Mouse (Mus musculus) forebrain, postnatal 0 days (tissue): ENCODE data around the gene 4921507P07Rik. TPM values are rescaled to one million over a fixed set of nuclear protein-coding genes. Genes with fewer than 3 reads are reported as not detected.
A peak's percentile ranks its signal among the peaks of the same experiment; 100 is the strongest.

ENCODE experiments used
- ATAC-seq: fragments of 200-750 bp; cut with Nextera tagmentation; 2 replicates; pipeline ENCODE4 v1.8.0; 2017; ENCODE audit warnings: mild to moderate bottlenecking, moderate library complexity
- DNase-seq: peaks from one replicate; pipeline ENCODE4 v3.0.0-alpha.2; 2015
- H3K27ac ChIP-seq: fragments of 300-500 bp; sonication (generic); 2 replicates; pipeline ENCODE4 v1.5.1; 2014; ENCODE audit warnings: low read depth, mild to moderate bottlenecking, antibody characterized with exemption, low read length, moderate library complexity, mixed read lengths
- H3K27me3 ChIP-seq: fragments of 300-500 bp; sonication (generic); 2 replicates; pipeline ENCODE4 v1.6.1; 2014; ENCODE audit warnings: mild to moderate bottlenecking, low read length, mixed read lengths; ENCODE audit not compliant: insufficient read depth
- H3K36me3 ChIP-seq: fragments of 300-500 bp; sonication (generic); 2 replicates; pipeline ENCODE4 v1.6.1; 2014; ENCODE audit warnings: mild to moderate bottlenecking, moderate library complexity; ENCODE audit not compliant: insufficient read depth
- H3K4me1 ChIP-seq: fragments of 300-500 bp; sonication (generic); 2 replicates; pipeline ENCODE4 v1.6.1; 2014; ENCODE audit warnings: antibody characterized with exemption; ENCODE audit not compliant: insufficient read depth
- H3K4me2 ChIP-seq: fragments of 300-500 bp; sonication (generic); 2 replicates; pipeline ENCODE4 v1.6.1; 2014; ENCODE audit warnings: low read depth, mild to moderate bottlenecking, moderate library complexity
- H3K4me3 ChIP-seq: fragments of 300-500 bp; sonication (generic); 2 replicates; pipeline ENCODE4 v1.5.1; 2014; ENCODE audit warnings: low read depth, low read length, mixed read lengths
- H3K9ac ChIP-seq: fragments of 300-500 bp; sonication (generic); 2 replicates; pipeline ENCODE4 v1.6.1; 2014; ENCODE audit warnings: mild to moderate bottlenecking
- H3K9me3 ChIP-seq: fragments of 300-500 bp; sonication (generic); 2 replicates; pipeline ENCODE4 v1.6.1; 2016; ENCODE audit warnings: low read length
- CTCF ChIP-seq: sonication (generic); IDR thresholded peaks from 2 replicates; pipeline ENCODE4 v1.5.1; 2016; ENCODE audit warnings: antibody characterized with exemption, control low read depth, low read depth
- WGBS: fragments of 180-500 bp; shearing (Covaris S2); extraction: QIAGEN DNeasy Blood & Tissue Kit; methylation state at CpG from one replicate; pipeline ENCODE4 v1.1.7; 2014; 5-methylcytosine and 5-hydroxymethylcytosine counted together
- polyA plus RNA-seq: library from polyadenylated mRNA; unstranded; fragments of >200 nt; fragmentation: Nextera tagmentation; extraction: Ambion mirVana; gene quantifications from 2 replicates; pipeline ENCODE4 v1.2.1, GENCODE M21; 2015
- total RNA-seq: library from RNA; depleted of rRNA; stranded (reverse); fragments of >200 nt; gene quantifications from 2 replicates; pipeline ENCODE4 v1.2.3, GENCODE M21; 2014

4921507P07Rik gene
- total and polyA plus RNA-seq, 2 experiments from 2014 or later: 2.3 to 3.6 TPM

DNA sequence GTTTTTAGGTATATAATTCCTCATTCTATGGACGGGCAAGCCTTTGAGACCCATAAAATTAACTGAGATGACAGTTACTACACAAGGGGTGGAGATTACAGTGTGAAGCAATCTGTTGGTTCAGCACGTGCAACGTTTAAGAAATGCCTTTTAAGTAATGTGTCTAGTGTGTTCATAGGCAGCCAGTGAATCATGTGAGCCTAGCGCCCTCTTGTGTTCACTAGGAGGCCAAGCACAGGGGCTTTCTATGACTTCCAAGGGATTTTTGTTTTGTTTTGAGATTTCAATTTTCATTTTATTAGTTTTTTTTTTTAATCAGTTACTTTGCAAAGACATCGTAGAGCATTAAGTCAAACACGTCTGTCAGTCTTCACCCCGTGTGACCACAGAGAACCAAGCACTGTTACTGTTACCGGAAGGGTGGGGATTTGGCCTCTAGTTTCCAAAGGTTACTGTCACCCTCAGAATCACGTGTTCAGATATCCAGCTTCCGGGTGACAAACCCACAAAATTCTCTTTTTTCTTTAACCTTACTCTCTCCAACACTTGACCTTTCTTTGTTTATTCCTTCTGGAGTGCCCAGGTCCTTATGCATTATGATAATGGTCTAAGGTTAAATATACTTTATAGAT, 50.9 kb downstream of the 4921507P07Rik start:
- Histone ChIP-seq H3K9ac (no peak overlapping the region), H3K4me1 (no peaks in the 10 kb centered on the region), H3K36me3 (no peaks in the 10 kb centered on the region), H3K4me2 (no peak overlapping the region), H3K27ac (no peak overlapping the region), H3K4me3 (no peak overlapping the region), H3K9me3 (no peaks in the 10 kb centered on the region), H3K27me3 (no peaks in the 10 kb centered on the region)
- ATAC-seq (peak; percentile 93), DNase-seq (peak; percentile 81)
- TF ChIP-seq CTCF: peak; percentile 87
- WGBS: 23% methylated on average over 10 of the region's 10 CpGs

DNA sequence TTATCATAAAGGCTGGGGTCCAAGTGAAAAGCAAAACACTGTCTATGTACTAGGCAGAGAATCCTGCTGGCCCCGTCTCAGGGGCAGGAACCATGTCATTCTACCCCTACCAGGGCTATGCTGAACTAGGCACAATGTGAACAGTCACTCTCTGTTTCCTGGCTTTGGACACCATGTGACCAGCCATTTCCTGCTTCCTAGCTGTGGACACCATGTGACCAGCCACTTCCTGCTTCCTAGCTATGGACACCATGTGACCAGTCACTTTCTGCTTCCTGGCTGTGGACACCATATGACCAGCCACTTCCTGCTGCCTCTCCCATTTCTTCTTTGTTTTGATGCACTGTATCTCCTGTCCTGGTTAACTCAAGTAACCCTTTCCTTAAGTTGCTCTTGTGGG, 53.9 kb downstream of the 4921507P07Rik start:
- Histone ChIP-seq H3K27ac (no peak overlapping the region), H3K9ac (no peak overlapping the region), H3K4me1 (no peaks in the 10 kb centered on the region), H3K9me3 (no peaks in the 10 kb centered on the region), H3K4me2 (no peak overlapping the region), H3K4me3 (no peak overlapping the region), H3K36me3 (no peaks in the 10 kb centered on the region), H3K27me3 (no peaks in the 10 kb centered on the region)
- 91% methylated on average over 1 of the region's 1 CpGs for WGBS
- TF ChIP-seq CTCF: no peak
- no peak for ATAC-seq
- DNase-seq: no peak

GRCm38 (mm10) chr6:50539641-50540040, 56.8 kb downstream of the 4921507P07Rik start:
- 48% methylated on average over 1 of the region's 1 CpGs for WGBS
- no peak overlapping the region for H3K4me3 ChIP-seq
- H3K9ac ChIP-seq: no peak overlapping the region
- DNase-seq: no peak
- no peak for TF ChIP-seq CTCF
- H3K4me1 ChIP-seq: no peaks in the 10 kb centered on the region
- H3K27ac ChIP-seq: no peak overlapping the region
- no peak overlapping the region for H3K4me2 ChIP-seq
- no peak for ATAC-seq
- H3K36me3 ChIP-seq: no peaks in the 10 kb centered on the region
- no peaks in the 10 kb centered on the region for H3K27me3 ChIP-seq
- H3K9me3 ChIP-seq: no peaks in the 10 kb centered on the region

GRCm38 (mm10) chr6:50536461-50536892, 60.0 kb downstream of the 4921507P07Rik start:
- Histone ChIP-seq H3K4me3 (no peak overlapping the region), H3K4me2 (no peak overlapping the region), H3K36me3 (no peaks in the 10 kb centered on the region), H3K27ac (no peak overlapping the region), H3K4me1 (no peaks in the 10 kb centered on the region), H3K27me3 (no peaks in the 10 kb centered on the region), H3K9me3 (no peaks in the 10 kb centered on the region), H3K9ac (no peak overlapping the region)
- DNase-seq: peak; percentile 94
- WGBS: 11% methylated on average over 7 of the region's 7 CpGs
- peak; percentile 96 for ATAC-seq
- TF ChIP-seq CTCF: peak; percentile 98

DNA sequence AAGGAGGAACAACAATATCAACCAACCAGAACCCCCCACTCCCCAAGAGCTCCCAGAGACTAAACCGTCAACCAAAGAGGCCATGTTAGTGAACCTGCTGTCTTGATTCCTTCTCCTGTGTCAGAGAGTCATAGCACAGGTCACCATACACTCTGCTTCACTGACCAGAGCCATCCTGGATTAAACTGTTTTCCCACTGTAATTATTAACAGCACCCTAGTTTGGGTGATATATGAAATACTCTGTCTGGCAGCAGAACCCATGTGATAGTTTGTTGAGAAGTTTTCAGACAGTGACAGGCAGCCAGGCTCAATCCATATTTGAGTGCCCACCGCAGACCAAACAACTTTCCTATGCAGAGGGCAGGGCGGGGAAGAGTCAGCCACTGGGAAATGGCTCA, 61.1 kb downstream of the 4921507P07Rik start:
- TF ChIP-seq CTCF: no peak
- WGBS: 91% methylated on average over 3 of the region's 3 CpGs

DNA sequence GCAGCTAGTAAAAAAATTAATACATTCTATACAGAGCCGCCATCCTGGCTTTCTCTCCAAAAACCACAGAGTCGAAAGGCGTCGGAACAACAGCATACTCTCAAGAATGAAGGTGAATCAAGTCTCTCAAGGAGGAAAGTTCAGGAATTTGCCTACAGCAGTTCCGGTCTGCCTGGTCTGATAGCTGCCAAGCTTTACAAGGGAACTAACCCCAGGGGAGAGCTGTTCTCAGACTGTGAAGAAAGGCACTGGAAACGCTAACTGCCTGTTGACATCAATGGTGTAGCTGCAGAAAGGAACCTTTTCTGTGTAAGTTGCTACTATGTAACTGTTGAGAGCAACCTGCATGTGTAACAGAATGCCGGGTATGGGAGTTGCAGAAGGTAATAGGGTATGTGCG, 64.5 kb downstream of the 4921507P07Rik start:
- Histone ChIP-seq H3K27me3 (no peaks in the 10 kb centered on the region; the same call in 1 of the 2 replicates), H3K9me3 (no peaks in the 10 kb centered on the region), H3K4me2 (no peak overlapping the region), H3K36me3 (no peaks in the 10 kb centered on the region), H3K9ac (no peak overlapping the region), H3K4me3 (no peak overlapping the region), H3K27ac (no peak overlapping the region), H3K4me1 (no peaks in the 10 kb centered on the region)
- DNase-seq (no peak), ATAC-seq (no peak)
- WGBS: 74% methylated on average over 8 of the region's 8 CpGs
- no peak for TF ChIP-seq CTCF

More for the DNA sequence above, 61.1 kb downstream of the 4921507P07Rik start:
- no peak overlapping the region for H3K9ac ChIP-seq
- no peak overlapping the region for H3K27ac ChIP-seq
- DNase-seq: no peak
- no peaks in the 10 kb centered on the region for H3K9me3 ChIP-seq
- H3K4me1 ChIP-seq: no peaks in the 10 kb centered on the region
- no peak for ATAC-seq
- no peaks in the 10 kb centered on the region for H3K36me3 ChIP-seq
- H3K4me2 ChIP-seq: no peak overlapping the region
- H3K27me3 ChIP-seq: no peaks in the 10 kb centered on the region; the same call in 1 of the 2 replicates
- H3K4me3 ChIP-seq: no peak overlapping the region

GRCm38 (mm10) chr6:50531003-50531402, 65.4 kb downstream of the 4921507P07Rik start:
- WGBS: 88% methylated on average over 3 of the region's 3 CpGs
- H3K9ac ChIP-seq: no peak overlapping the region
- H3K36me3 ChIP-seq: no peaks in the 10 kb centered on the region
- H3K27ac ChIP-seq: no peak overlapping the region
- H3K9me3 ChIP-seq: no peaks in the 10 kb centered on the region
- H3K4me2 ChIP-seq: no peak overlapping the region
- TF ChIP-seq CTCF: no peak
- H3K27me3 ChIP-seq: no peaks in the 10 kb centered on the region; the same call in 1 of the 2 replicates
- ATAC-seq (no peak), DNase-seq (no peak)
- H3K4me3 ChIP-seq: no peak overlapping the region
- H3K4me1 ChIP-seq: no peaks in the 10 kb centered on the region
